Mouse (Mus musculus) cerebellum, adult 2 months (tissue): ENCODE results near the gene Ppp6r3. TPM values are rescaled to one million over a fixed set of nuclear protein-coding genes. Genes with fewer than 3 reads are reported as not detected.

Source experiments
- DNase-seq, 2 experiments: peaks; one replicate each; pipeline ENCODE4 v3.0.0; 2021
- H3K27ac ChIP-seq: fragments of 200-500 bp; 2 replicates; pipeline ENCODE4 v1.5.1; 2012; ENCODE audit warnings: low read length, control low read depth, inconsistent platforms; ENCODE audit not compliant: insufficient read depth
- H3K27me3 ChIP-seq: fragments of 200-500 bp; 2 replicates; pipeline ENCODE4 v1.6.1; 2012; ENCODE audit warnings: inconsistent platforms, mild to moderate bottlenecking, low read length, moderate library complexity; ENCODE audit not compliant: control insufficient read depth, insufficient read depth
- H3K4me1 ChIP-seq: fragments of 200-500 bp; 2 replicates; pipeline ENCODE4 v1.6.1; 2011; ENCODE audit warnings: low read length; ENCODE audit not compliant: control insufficient read depth, insufficient read depth
- H3K4me3 ChIP-seq: fragments of 200-500 bp; replicated peaks from 2 replicates; pipeline ENCODE3; 2011; ENCODE audit warnings: mild to moderate bottlenecking, low read depth, low read length, control low read depth; ENCODE audit not compliant: insufficient read depth
- CTCF ChIP-seq: fragments of 200-500 bp; IDR thresholded peaks from 2 replicates; pipeline ENCODE4 v1.5.1; 2011; ENCODE audit warnings: low read depth, mild to moderate bottlenecking, control low read depth, low read length, moderate library complexity, borderline replicate concordance; ENCODE audit not compliant: insufficient read depth
- POLR2A ChIP-seq: fragments of 200-500 bp; IDR thresholded peaks from 2 replicates; pipeline ENCODE4 v1.6.1; 2011; ENCODE audit warnings: low read length, control low read depth, borderline replicate concordance; ENCODE audit not compliant: insufficient read depth
- WGBS: fragments of 180-500 bp; shearing (Covaris S2); methylation state at CpG from one replicate; pipeline ENCODE4 v1.1.7; 2018; 5-methylcytosine and 5-hydroxymethylcytosine counted together
- polyA plus RNA-seq: library from polyadenylated mRNA; depleted of rRNA; stranded (reverse); fragments of >200 nt; gene quantifications from 2 replicates; pipeline ENCODE4 v1.2.3, GENCODE M21; 2012

Gene Ppp6r3
- polyA plus RNA-seq, 1 experiment = 95.8 TPM

- no peaks in the 10 kb centered on the region for H3K4me1 ChIP-seq
- no peak overlapping the region for H3K4me3 ChIP-seq
- TF ChIP-seq CTCF (no peak; the same call in 1 of the 2 replicates), POLR2A (no peak)
- 73% methylated on average over 5 of the region's 5 CpGs for WGBS
- H3K27ac ChIP-seq = no peak overlapping the region
- DNase-seq = no peak
- H3K27me3 ChIP-seq = no peaks in the 10 kb centered on the region
Observed at GRCm38 (mm10) chr19:3437980-3438379, 137.6 kb downstream of the Ppp6r3 start.

GRCm38 (mm10) chr19:3436840-3437239, 138.7 kb downstream of the Ppp6r3 start:
- no peak for DNase-seq
- Histone ChIP-seq H3K4me3 (no peak overlapping the region), H3K27ac (no peak overlapping the region), H3K27me3 (no peaks in the 10 kb centered on the region), H3K4me1 (no peaks in the 10 kb centered on the region)
- 60% methylated on average over 9 of the region's 9 CpGs for WGBS
- TF ChIP-seq POLR2A = no peak
- TF ChIP-seq CTCF = no peak; the same call in 1 of the 2 replicates

GRCm38 (mm10) chr19:3435824-3436223, 139.7 kb downstream of the Ppp6r3 start:
- Histone ChIP-seq H3K27ac (no peak overlapping the region), H3K4me1 (no peaks in the 10 kb centered on the region), H3K4me3 (no peak overlapping the region), H3K27me3 (no peaks in the 10 kb centered on the region)
- TF ChIP-seq POLR2A (no peak), CTCF (no peak)
- 56% methylated on average over 3 of the region's 3 CpGs for WGBS
- no peak for DNase-seq

- 71% methylated on average over 4 of the region's 4 CpGs for whole genome bisulfite sequencing
- H3K27me3 ChIP-seq = no peaks in the 10 kb centered on the region
- H3K27ac ChIP-seq = no peak overlapping the region
- no peak for DNase-seq
- H3K4me1 ChIP-seq = no peaks in the 10 kb centered on the region
- no peak for TF ChIP-seq POLR2A
- TF ChIP-seq CTCF = no peak
- H3K4me3 ChIP-seq = no peak overlapping the region
Observed at GRCm38 (mm10) chr19:3434641-3435040, 140.9 kb downstream of the Ppp6r3 start.

GRCm38 (mm10) chr19:3434124-3434523, 141.4 kb downstream of the Ppp6r3 start:
- TF ChIP-seq POLR2A (no peak), CTCF (no peak)
- Histone ChIP-seq H3K4me1 (peaks cover 3% of the 10 kb centered on the region; the same call in 1 of the 2 replicates), H3K4me3 (no peak overlapping the region), H3K27me3 (no peaks in the 10 kb centered on the region), H3K27ac (no peak overlapping the region)
- no peak for DNase-seq
- WGBS = 48% methylated on average over 4 of the region's 4 CpGs

- 65% methylated on average over 2 of the region's 2 CpGs for WGBS
- H3K27ac ChIP-seq = no peak overlapping the region
- no peak for DNase-seq
- TF ChIP-seq POLR2A (no peak), CTCF (no peak)
- H3K4me1 ChIP-seq = peaks cover 3% of the 10 kb centered on the region; the same call in 1 of the 2 replicates
- H3K27me3 ChIP-seq = no peaks in the 10 kb centered on the region
- H3K4me3 ChIP-seq = no peak overlapping the region
Observed at GRCm38 (mm10) chr19:3431969-3432368, 143.6 kb downstream of the Ppp6r3 start.

GRCm38 (mm10) chr19:3431066-3431465, 144.5 kb downstream of the Ppp6r3 start:
- no peak for TF ChIP-seq POLR2A
- TF ChIP-seq CTCF = no peak
- 83% methylated on average over 7 of the region's 7 CpGs for WGBS
- no peak overlapping the region for H3K27ac ChIP-seq
- DNase-seq = no peak
- no peak overlapping the region for H3K4me3 ChIP-seq
- H3K4me1 ChIP-seq = peaks cover 3% of the 10 kb centered on the region; the same call in 1 of the 2 replicates
- no peaks in the 10 kb centered on the region for H3K27me3 ChIP-seq

GRCm38 (mm10) chr19:3429156-3429816, 146.3 kb downstream of the Ppp6r3 start:
- no peak for DNase-seq
- 45% methylated on average over 7 of the region's 7 CpGs for WGBS
- H3K4me3 ChIP-seq = no peak overlapping the region
- peaks cover 3% of the 10 kb centered on the region; the same call in 1 of the 2 replicates for H3K4me1 ChIP-seq
- H3K27me3 ChIP-seq = no peaks in the 10 kb centered on the region
- TF ChIP-seq POLR2A (no peak), CTCF (no peak)
- H3K27ac ChIP-seq = no peak overlapping the region
